Mouse (Mus musculus) liver, embryonic 14.5 days (tissue): ENCODE data around the gene Fam131b. TPM values are rescaled to one million over a fixed set of nuclear protein-coding genes. Genes with fewer than 3 reads are reported as not detected.

ENCODE experiments used
- ATAC-seq: fragments of 200-750 bp; cut with Nextera tagmentation; 2 replicates; pipeline ENCODE4 v1.8.0; 2017; ENCODE audit warnings: moderate number of reproducible peaks, mild to moderate bottlenecking, moderate library complexity; ENCODE audit not compliant: insufficient read depth
- DNase-seq, 3 experiments: peaks; one replicate each; pipeline ENCODE4 v3.0.0-alpha.2; 2012 to 2013; ENCODE audit warnings: low read depth in 3 of 3, low spot score in 3 of 3
- H3K27ac ChIP-seq: fragments of 300-500 bp; sonication (generic); 2 replicates; pipeline ENCODE4 v1.5.1; 2014; ENCODE audit warnings: moderate library complexity, mild to moderate bottlenecking, control low read depth, inconsistent platforms
- H3K27me3 ChIP-seq: fragments of 300-500 bp; sonication (generic); 2 replicates; pipeline ENCODE4 v1.6.1; 2014; ENCODE audit warnings: mild to moderate bottlenecking, low read length, moderate library complexity; ENCODE audit not compliant: control insufficient read depth, insufficient read depth
- H3K36me3 ChIP-seq: fragments of 300-500 bp; sonication (generic); replicated peaks from 2 replicates; pipeline ENCODE4 v1.6.1; 2014; ENCODE audit warnings: low read depth; ENCODE audit not compliant: control insufficient read depth, insufficient read depth
- H3K4me1 ChIP-seq, 2 experiments: fragments of 200-500 bp in 1 of 2; fragments of 300-500 bp in 1 of 2; sonication (generic) in 1 of 2; replicated peaks; 2 replicates each; pipeline ENCODE4 v1.6.1; 2012 to 2014; ENCODE audit warnings: antibody characterized with exemption in 1 of 2, inconsistent platforms in 1 of 2, low read length in 1 of 2; ENCODE audit not compliant: control insufficient read depth in 2 of 2, insufficient read depth in 2 of 2
- H3K4me2 ChIP-seq: fragments of 300-500 bp; sonication (generic); 2 replicates; pipeline ENCODE4 v1.6.1; 2014; ENCODE audit warnings: low read depth, mild to moderate bottlenecking, control low read depth, moderate library complexity
- H3K4me3 ChIP-seq, 2 experiments: fragments of 200-500 bp in 1 of 2; fragments of 300-500 bp in 1 of 2; sonication (generic) in 1 of 2; 2 replicates each; pipeline ENCODE4 v1.5.1; 2012 to 2014; ENCODE audit warnings: low read depth in 2 of 2, low read length in 2 of 2, mild to moderate bottlenecking in 2 of 2, control low read depth in 1 of 2, inconsistent platforms in 1 of 2, moderate library complexity in 1 of 2; ENCODE audit not compliant: insufficient read depth in 1 of 2
- H3K9ac ChIP-seq: fragments of 300-500 bp; sonication (generic); replicated peaks from 2 replicates; pipeline ENCODE4 v1.6.1; 2014; ENCODE audit warnings: mild to moderate bottlenecking, control low read depth, moderate library complexity
- H3K9me3 ChIP-seq: fragments of 300-500 bp; sonication (generic); 2 replicates; pipeline ENCODE4 v1.6.1; 2016; ENCODE audit warnings: low read length, mixed read lengths; ENCODE audit not compliant: control insufficient read depth
- CTCF ChIP-seq: IDR thresholded peaks from 2 replicates; pipeline ENCODE4 v1.5.1; 2016; ENCODE audit warnings: antibody characterized with exemption, low read depth, control low read depth
- EP300 ChIP-seq: IDR thresholded peaks from 2 replicates; pipeline ENCODE4 v1.6.1; 2016; ENCODE audit warnings: antibody characterized with exemption, low read depth
- WGBS: fragments of 180-500 bp; shearing (Covaris S2); extraction: QIAGEN DNeasy Blood & Tissue Kit; methylation state at CpG from one replicate; pipeline ENCODE4 v1.1.7; 2014; ENCODE audit not compliant: insufficient replicate concordance; 5-methylcytosine and 5-hydroxymethylcytosine counted together
- polyA plus RNA-seq, 2 experiments: library from polyadenylated mRNA; depleted of rRNA in 1 of 2; stranded (reverse) in 1 of 2; unstranded in 1 of 2; fragments of >200 nt; fragmentation: Nextera tagmentation in 1 of 2; extraction: Ambion mirVana in 1 of 2; gene quantifications; 2 replicates each; pipeline versions ENCODE4 v1.2.1 to v1.2.3; 2012 to 2014

The Fam131b gene
- polyA plus RNA-seq, 2 experiments = 0.08 TPM; not detected in 1

- TF ChIP-seq CTCF (0 out of 2 replicates have a peak, but pooled peaks have one; percentile 3), EP300 (peak; percentile 58; the same call in 1 of the 2 replicates)
- under 1% methylated on average over 21 of the region's 21 CpGs for WGBS
- DNase-seq = peak; percentile 51 to 63 (median 58)
Measured at GRCm38 (mm10) chr6:42265391-42266330, 58.8 kb downstream of the Fam131b start.

More at GRCm38 (mm10) chr6:42265391-42266330, 58.8 kb downstream of the Fam131b start:
- Histone ChIP-seq H3K4me1 (peaks cover 8 to 10% of the 10 kb centered on the region in 2 experiments), H3K36me3 (peaks cover 35% of the 10 kb centered on the region), H3K27ac (peak overlapping the region; percentile 53), H3K9me3 (no peaks in the 10 kb centered on the region), H3K9ac (peak overlapping the region; percentile 85), H3K4me2 (peak overlapping the region; percentile 85), H3K27me3 (no peaks in the 10 kb centered on the region), H3K4me3 (peak overlapping the region; percentile 96 to 97)
- no peak for ATAC-seq

Other genes starting within 250 kb of the Fam131b start
- not detected in 2 replicates for gene Tas2r139, start 183.7 kb downstream of the Fam131b start, polyA plus RNA-seq (2012; rRNA removed)
- not detected in 2 replicates for gene Tas2r139, start 183.7 kb downstream of the Fam131b start, polyA plus RNA-seq (2014; fragmentation: Nextera tagmentation; extraction: Ambion mirVana)
- not detected in 2 replicates for gene Tas2r144, start 109.3 kb downstream of the Fam131b start, polyA plus RNA-seq (2012; rRNA removed)
- not detected in 2 replicates for gene Tas2r144, start 109.3 kb downstream of the Fam131b start, polyA plus RNA-seq (2014; fragmentation: Nextera tagmentation; extraction: Ambion mirVana)
- 4.0 and 4.7 TPM in 2 replicates for gene Gstk1, start 78.7 kb downstream of the Fam131b start, polyA plus RNA-seq (2012; rRNA removed)
- 5.6 and 6.3 TPM in 2 replicates for gene Gstk1, start 78.7 kb downstream of the Fam131b start, polyA plus RNA-seq (2014; fragmentation: Nextera tagmentation; extraction: Ambion mirVana)
- 0.02 and 0.03 TPM in 2 replicates for gene Tmem139, start 62.7 kb downstream of the Fam131b start, polyA plus RNA-seq (2012; rRNA removed)
- not detected in 2 replicates for gene Tmem139, start 62.7 kb downstream of the Fam131b start, polyA plus RNA-seq (2014; fragmentation: Nextera tagmentation; extraction: Ambion mirVana)
- gene Casp2, start 59.7 kb downstream of the Fam131b start, polyA plus RNA-seq (2012; rRNA removed) = 26.1 and 27.0 TPM in 2 replicates
- gene Casp2, start 59.7 kb downstream of the Fam131b start, polyA plus RNA-seq (2014; fragmentation: Nextera tagmentation; extraction: Ambion mirVana) = 21.9 and 25.0 TPM in 2 replicates
- 0.17 and 0.30 TPM in 2 replicates for gene Clcn1, start 38.0 kb downstream of the Fam131b start, polyA plus RNA-seq (2012; rRNA removed)
- 0.05 TPM in 1 of 2 replicates, not detected in the other for gene Clcn1, start 38.0 kb downstream of the Fam131b start, polyA plus RNA-seq (2014; fragmentation: Nextera tagmentation; extraction: Ambion mirVana)
- 26.7 and 27.7 TPM in 2 replicates for gene Zyx, start 25.0 kb upstream of the Fam131b start, polyA plus RNA-seq (2012; rRNA removed)
- gene Zyx, start 25.0 kb upstream of the Fam131b start, polyA plus RNA-seq (2014; fragmentation: Nextera tagmentation; extraction: Ambion mirVana) = 30.2 and 36.5 TPM in 2 replicates
- gene Epha1, start 48.6 kb upstream of the Fam131b start, polyA plus RNA-seq (2012; rRNA removed) = 3.5 and 4.0 TPM in 2 replicates
- gene Epha1, start 48.6 kb upstream of the Fam131b start, polyA plus RNA-seq (2014; fragmentation: Nextera tagmentation; extraction: Ambion mirVana) = 1.4 and 1.7 TPM in 2 replicates
- gene Tas2r143, start 75.6 kb upstream of the Fam131b start, polyA plus RNA-seq (2012; rRNA removed) = not detected in 2 replicates
- not detected in 2 replicates for gene Tas2r143, start 75.6 kb upstream of the Fam131b start, polyA plus RNA-seq (2014; fragmentation: Nextera tagmentation; extraction: Ambion mirVana)
- not detected in 2 replicates for gene Tas2r135, start 80.8 kb upstream of the Fam131b start, polyA plus RNA-seq (2012; rRNA removed)
- not detected in 2 replicates for gene Tas2r135, start 80.8 kb upstream of the Fam131b start, polyA plus RNA-seq (2014; fragmentation: Nextera tagmentation; extraction: Ambion mirVana)
- gene Tas2r126, start 109.9 kb upstream of the Fam131b start, polyA plus RNA-seq (2012; rRNA removed) = not detected in 2 replicates
- not detected in 2 replicates for gene Tas2r126, start 109.9 kb upstream of the Fam131b start, polyA plus RNA-seq (2014; fragmentation: Nextera tagmentation; extraction: Ambion mirVana)
- gene Olfr458, start 140.6 kb upstream of the Fam131b start, polyA plus RNA-seq (2012; rRNA removed) = not detected in 2 replicates
- gene Olfr458, start 140.6 kb upstream of the Fam131b start, polyA plus RNA-seq (2014; fragmentation: Nextera tagmentation; extraction: Ambion mirVana) = not detected in 2 replicates
- gene Olfr457, start 151.7 kb upstream of the Fam131b start, polyA plus RNA-seq (2012; rRNA removed) = not detected in 2 replicates
- not detected in 2 replicates for gene Olfr457, start 151.7 kb upstream of the Fam131b start, polyA plus RNA-seq (2014; fragmentation: Nextera tagmentation; extraction: Ambion mirVana)
- not detected in 2 replicates for gene Olfr456, start 162.6 kb upstream of the Fam131b start, polyA plus RNA-seq (2012; rRNA removed)
- gene Olfr456, start 162.6 kb upstream of the Fam131b start, polyA plus RNA-seq (2014; fragmentation: Nextera tagmentation; extraction: Ambion mirVana) = not detected in 2 replicates
- gene Olfr455, start 222.9 kb upstream of the Fam131b start, polyA plus RNA-seq (2012; rRNA removed) = not detected in 2 replicates
- not detected in 2 replicates for gene Olfr455, start 222.9 kb upstream of the Fam131b start, polyA plus RNA-seq (2014; fragmentation: Nextera tagmentation; extraction: Ambion mirVana)